Mouse (Mus musculus): Measurements from ENCODE around the gene B3gnt8. TPM values are rescaled to one million over a fixed set of nuclear protein-coding genes. Genes with fewer than 3 reads are reported as not detected.

Gene B3gnt8
- polyA plus RNA-seq, 1 experiment from 2014 or later = 1.9 TPM

GRCm38 (mm10) chr7:25674719-25675300 is 48.4 kb downstream of the B3gnt8 start, which contains the start of gene Tmem91:
Tmem91 (minus strand) TSS chr7:25675166.
- Histone ChIP-seq H3K27me3 (ENCODE audit: low read depth, poor library complexity, severe bottlenecking) (peaks cover 60% of the 10 kb centered on the region), H3K4me1 (peaks cover 8% of the 10 kb centered on the region), H3K36me3 (no peaks in the 10 kb centered on the region), H3K4me3 (peak within 1 kb of the TSS; percentile 45), H3K27ac (no peak within 1 kb of the TSS), H3K9me3 (replicated peaks) (no peaks in the 10 kb centered on the region)
- WGBS = 3% methylated on average over 29 of the region's 29 CpGs
- DNase-seq (ENCODE audit: low spot score) = peak; percentile 40

GRCm38 (mm10) chr7:25675405-25675804 is 49.0 kb downstream of the B3gnt8 start:
- peaks cover 60% of the 10 kb centered on the region for H3K27me3 ChIP-seq (ENCODE audit: low read depth, poor library complexity, severe bottlenecking)
- H3K4me3 ChIP-seq = peak overlapping the region; percentile 45; the same call in 1 of the 2 replicates
- 44% methylated on average over 6 of the region's 6 CpGs for WGBS
- no peak overlapping the region for H3K27ac ChIP-seq
- no peaks in the 10 kb centered on the region for H3K9me3 ChIP-seq (replicated peaks)
- H3K4me1 ChIP-seq = peaks cover 14% of the 10 kb centered on the region
- H3K36me3 ChIP-seq = no peaks in the 10 kb centered on the region
- no peak for DNase-seq (ENCODE audit: low spot score)

- no peak for DNase-seq (ENCODE audit: low spot score)
- Histone ChIP-seq H3K9me3 (replicated peaks) (no peaks in the 10 kb centered on the region), H3K36me3 (no peaks in the 10 kb centered on the region), H3K4me1 (peaks cover 16% of the 10 kb centered on the region), H3K27ac (no peak overlapping the region), H3K4me3 (no peak overlapping the region), H3K27me3 (ENCODE audit: low read depth, poor library complexity, severe bottlenecking) (peaks cover 60% of the 10 kb centered on the region)
- 80% methylated on average over 15 of the region's 15 CpGs for WGBS
These were observed 49.8 kb downstream of the B3gnt8 start for GRCm38 (mm10) chr7:25676085-25676781.

- Histone ChIP-seq H3K27me3 (ENCODE audit: low read depth, poor library complexity, severe bottlenecking) (peaks cover 60% of the 10 kb centered on the region), H3K4me3 (no peak overlapping the region), H3K36me3 (no peaks in the 10 kb centered on the region), H3K27ac (no peak overlapping the region), H3K4me1 (peaks cover 22% of the 10 kb centered on the region), H3K9me3 (replicated peaks) (no peaks in the 10 kb centered on the region)
- DNase-seq (ENCODE audit: low spot score) = no peak
- 94% methylated on average over 7 of the region's 7 CpGs for WGBS
These were observed 50.6 kb downstream of the B3gnt8 start for GRCm38 (mm10) chr7:25677013-25677412.

GRCm38 (mm10) chr7:25679971-25680370 is 53.5 kb downstream of the B3gnt8 start:
- Histone ChIP-seq H3K36me3 (peaks cover 7% of the 10 kb centered on the region; the same call in 1 of the 2 replicates), H3K27me3 (ENCODE audit: low read depth, poor library complexity, severe bottlenecking) (peaks cover 40% of the 10 kb centered on the region), H3K9me3 (replicated peaks) (no peaks in the 10 kb centered on the region), H3K4me3 (peak overlapping the region; percentile 64), H3K4me1 (peaks cover 21% of the 10 kb centered on the region), H3K27ac (peak overlapping the region; percentile 90)
- WGBS = 4% methylated on average over 6 of the region's 6 CpGs
- DNase-seq (ENCODE audit: low spot score) = no peak

GRCm38 (mm10) chr7:25680514-25681258 is 54.2 kb downstream of the B3gnt8 start, which contains the start of gene B9d2:
B9d2 (plus strand) TSS chr7:25680780.
- Histone ChIP-seq H3K36me3 (peaks cover 7% of the 10 kb centered on the region; the same call in 1 of the 2 replicates), H3K27me3 (ENCODE audit: low read depth, poor library complexity, severe bottlenecking) (peaks cover 40% of the 10 kb centered on the region), H3K9me3 (replicated peaks) (no peaks in the 10 kb centered on the region), H3K4me1 (peaks cover 19% of the 10 kb centered on the region), H3K4me3 (peak within 1 kb of the TSS; percentile 64), H3K27ac (peak within 1 kb of the TSS; percentile 90)
- DNase-seq (ENCODE audit: low spot score) = peak; percentile 94
- WGBS = under 1% methylated on average over 46 of the region's 46 CpGs

GRCm38 (mm10) chr7:25681341-25682231 is 55.1 kb downstream of the B3gnt8 start:
- H3K27ac ChIP-seq = no peak overlapping the region

GRCm38 (mm10) chr7:25683474-25684180 is 57.2 kb downstream of the B3gnt8 start:
- WGBS = 67% methylated on average over 7 of the region's 7 CpGs
- H3K27ac ChIP-seq = no peak overlapping the region
- no peak for DNase-seq (ENCODE audit: low spot score)
- peaks cover 7% of the 10 kb centered on the region; the same call in 1 of the 2 replicates for H3K36me3 ChIP-seq
- peaks cover 49% of the 10 kb centered on the region for H3K27me3 ChIP-seq (ENCODE audit: low read depth, poor library complexity, severe bottlenecking)
- H3K9me3 ChIP-seq (replicated peaks) = no peaks in the 10 kb centered on the region
- H3K4me3 ChIP-seq = no peak overlapping the region
- H3K4me1 ChIP-seq = peaks cover 48% of the 10 kb centered on the region

More at GRCm38 (mm10) chr7:25681341-25682231, 55.1 kb downstream of the B3gnt8 start:
- Histone ChIP-seq H3K4me1 (peaks cover 28% of the 10 kb centered on the region), H3K9me3 (replicated peaks) (no peaks in the 10 kb centered on the region), H3K27me3 (ENCODE audit: low read depth, poor library complexity, severe bottlenecking) (peaks cover 40% of the 10 kb centered on the region), H3K36me3 (peaks cover 7% of the 10 kb centered on the region; the same call in 1 of the 2 replicates), H3K4me3 (peak overlapping the region; percentile 64; the same call in 1 of the 2 replicates)
- WGBS = 64% methylated on average over 15 of the region's 15 CpGs
- no peak for DNase-seq (ENCODE audit: low spot score)

GRCm38 (mm10) chr7:25684659-25685058 is 58.2 kb downstream of the B3gnt8 start:
- WGBS = 89% methylated on average over 6 of the region's 6 CpGs
- H3K27me3 ChIP-seq (ENCODE audit: low read depth, poor library complexity, severe bottlenecking) = peaks cover 49% of the 10 kb centered on the region
- no peak overlapping the region for H3K4me3 ChIP-seq
- H3K4me1 ChIP-seq = peaks cover 58% of the 10 kb centered on the region
- no peak overlapping the region for H3K27ac ChIP-seq
- H3K9me3 ChIP-seq (replicated peaks) = no peaks in the 10 kb centered on the region
- H3K36me3 ChIP-seq = peaks cover 7% of the 10 kb centered on the region; the same call in 1 of the 2 replicates
- no peak for DNase-seq (ENCODE audit: low spot score)

Data from limb, embryonic 10.5 days (tissue).